Mouse (Mus musculus) urinary bladder, postnatal 25 days (tissue): ENCODE measurements around the gene Synrg.

ENCODE experiments used
- DNase-seq: peaks from one replicate; pipeline ENCODE4 v3.0.0; 2022; ENCODE audit warnings: low spot score

Synrg gene

DNA sequence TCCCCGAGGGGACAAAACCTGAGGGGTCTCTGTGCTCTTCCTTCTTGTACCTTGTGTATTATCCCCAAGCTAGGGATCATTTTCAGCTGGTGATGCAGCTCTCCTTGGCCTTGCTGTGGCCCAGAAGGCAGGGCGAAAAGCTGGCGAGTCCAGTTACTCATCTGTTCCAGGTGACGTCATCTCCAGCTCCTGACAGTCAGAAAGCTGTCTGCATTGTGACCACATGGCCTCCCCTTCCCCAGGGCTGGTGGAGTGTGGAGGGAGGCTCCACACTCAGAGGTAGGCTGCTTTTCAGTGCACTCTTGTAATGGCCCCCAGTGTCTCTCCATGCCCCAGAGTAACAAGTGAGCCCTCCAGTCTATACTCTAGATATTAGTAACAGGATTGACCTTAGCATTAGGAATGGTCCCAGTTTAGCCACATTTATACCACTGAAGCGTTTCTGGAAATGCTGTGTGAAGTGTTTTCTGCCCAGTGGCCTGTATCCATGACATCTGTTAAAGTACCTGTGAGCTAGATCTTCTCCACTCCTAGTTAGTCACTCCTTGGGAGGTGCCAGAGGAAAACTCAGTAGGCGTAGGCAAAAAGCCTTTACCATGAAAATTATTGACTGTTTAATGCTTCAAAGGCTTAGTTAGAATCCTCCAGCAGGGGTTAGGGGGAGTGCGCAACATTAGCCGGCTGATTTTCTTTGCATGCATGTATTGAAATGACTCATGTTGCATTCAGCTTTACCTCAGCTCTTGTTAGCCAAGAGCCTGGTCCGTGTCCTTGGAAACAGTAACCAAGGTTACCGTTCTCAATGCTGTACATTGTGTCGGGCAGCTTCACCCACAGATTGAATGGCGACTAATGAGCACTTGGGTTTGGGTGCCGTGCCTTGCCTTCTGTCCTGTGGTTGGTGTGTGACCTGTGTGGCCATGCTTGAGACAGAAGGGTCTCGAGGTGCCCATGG is 78.9 kb downstream of the Synrg start:
- no peak for DNase-seq

DNA sequence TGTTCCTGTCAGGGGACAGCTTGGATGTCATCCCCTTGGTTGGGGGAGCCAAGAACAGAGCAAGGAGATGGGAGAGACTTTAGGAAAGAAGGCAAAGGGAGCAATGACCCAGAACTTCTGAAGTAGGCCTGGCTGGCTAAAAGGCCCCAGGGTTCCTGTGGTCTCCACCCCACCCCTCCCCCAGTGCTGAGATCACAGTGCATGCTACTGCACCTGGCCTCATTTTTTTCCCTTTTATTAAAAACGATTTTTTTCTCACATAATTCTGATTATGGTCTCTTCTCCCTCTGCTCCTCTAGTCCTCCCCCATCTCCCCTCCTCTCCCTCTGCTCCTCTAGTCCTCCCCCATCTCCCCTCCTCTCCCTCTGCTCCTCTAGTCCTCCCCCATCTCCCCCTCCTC is 80.8 kb downstream of the Synrg start:
- DNase-seq, result no peak

DNA sequence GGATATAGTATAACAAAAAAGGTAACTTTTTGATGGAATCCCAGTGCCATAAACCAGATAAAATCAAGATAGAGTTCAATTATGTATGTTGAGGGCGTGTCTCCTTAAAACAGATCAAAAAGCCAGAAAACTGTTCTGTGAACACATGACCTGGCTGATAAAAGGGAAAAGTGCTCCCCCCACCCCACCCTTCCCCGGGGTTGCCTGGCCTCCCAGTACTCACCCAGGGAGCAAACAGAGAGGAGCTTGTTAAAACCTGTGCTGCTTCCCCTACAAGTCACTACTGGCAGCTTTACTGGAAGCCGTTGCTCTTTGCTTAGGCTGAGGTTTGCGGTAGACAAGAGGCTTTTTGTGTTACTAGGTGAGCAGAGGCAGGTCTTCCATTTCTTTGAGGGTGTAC is 83.0 kb downstream of the Synrg start:
- DNase-seq, result no peak

DNA sequence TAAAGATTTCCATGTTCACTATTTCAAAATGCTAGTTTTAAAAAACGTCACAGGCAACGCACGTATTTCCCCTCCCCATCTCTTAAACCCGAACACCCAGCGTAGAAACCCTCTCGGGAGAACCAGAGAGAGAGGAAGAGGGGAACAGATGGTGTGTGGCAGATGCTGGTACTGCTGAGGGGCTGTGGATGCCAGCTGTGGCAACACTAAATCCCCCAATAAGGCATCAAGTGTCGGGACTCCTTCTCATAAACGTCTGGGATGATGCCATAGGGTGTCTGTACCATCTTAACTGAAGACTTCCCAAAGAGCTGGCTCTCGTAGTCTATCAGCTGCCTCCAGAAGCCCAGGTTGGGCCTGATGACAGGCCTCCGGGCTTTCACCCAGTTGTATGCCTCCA is 84.2 kb downstream of the Synrg start:
- DNase-seq, result no peak

DNA sequence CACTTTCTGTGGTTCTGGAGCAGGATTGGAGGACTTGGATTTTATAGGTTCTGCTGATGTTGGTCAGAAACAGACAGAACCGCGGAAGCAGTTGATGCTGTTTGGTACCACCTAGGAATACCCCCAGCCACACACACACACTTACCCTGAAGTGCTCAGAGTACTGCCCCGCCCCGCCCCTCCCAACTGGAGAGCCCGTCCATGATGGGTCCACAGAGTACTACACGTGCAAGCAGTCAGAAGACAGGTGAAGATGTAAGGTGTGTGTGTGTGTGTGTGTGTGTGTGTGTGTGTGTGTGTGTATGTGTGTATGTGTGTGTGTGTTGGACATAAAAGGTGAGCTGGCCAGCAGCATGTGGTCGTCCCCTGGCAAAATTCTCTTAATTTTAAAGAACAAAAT is 88.8 kb downstream of the Synrg start:
- DNase-seq, result no peak

DNA sequence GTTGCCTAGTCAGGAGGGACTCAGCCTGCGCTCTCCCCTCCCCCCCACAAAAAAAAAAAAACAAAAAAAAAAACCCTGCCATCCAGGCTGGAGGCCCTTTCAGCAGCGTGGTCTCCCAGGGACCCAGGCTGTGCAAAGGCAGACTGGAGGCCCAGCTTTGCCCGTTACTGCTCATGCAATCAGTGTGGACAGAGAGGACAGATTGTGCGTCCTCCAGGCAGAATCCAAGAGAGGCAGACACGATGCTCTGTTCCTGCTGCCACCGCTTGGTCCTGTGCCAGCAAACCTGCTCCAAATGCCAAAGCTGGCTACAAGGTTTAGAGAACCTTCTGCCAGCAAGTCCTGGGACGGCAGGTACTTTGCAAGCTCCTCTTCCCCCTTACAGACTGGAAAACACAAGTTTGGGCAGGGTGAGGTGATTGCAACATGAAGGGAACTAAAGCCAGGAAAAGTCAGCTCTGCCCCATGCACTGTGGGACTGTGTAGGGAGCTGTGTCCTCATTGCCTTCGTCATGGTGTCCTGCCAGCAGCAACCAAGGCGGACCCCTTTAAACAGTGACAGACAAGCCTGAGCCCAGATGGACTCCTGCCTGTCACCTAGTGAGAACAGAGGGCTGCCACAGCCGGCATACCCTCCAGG is 89.4 kb downstream of the Synrg start:
- no peak for DNase-seq

DNA sequence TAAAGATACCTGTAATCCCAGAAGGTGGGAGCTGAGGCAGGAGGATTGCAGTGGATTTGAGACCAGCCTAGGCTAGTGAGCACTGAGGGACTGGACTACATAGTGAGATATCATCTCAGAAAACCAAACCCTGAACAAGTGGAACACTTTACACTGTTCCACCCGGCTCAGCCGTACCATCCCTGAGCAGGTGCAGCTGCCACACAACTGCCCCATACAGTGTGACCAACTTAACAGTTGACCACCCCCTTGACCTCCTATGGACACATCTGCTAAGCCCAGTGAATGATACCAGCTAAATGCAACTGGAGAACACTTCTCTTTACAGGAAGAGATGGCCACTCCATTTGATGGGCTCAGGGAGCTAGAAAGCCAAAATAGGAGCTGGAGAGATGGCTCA is 93.2 kb downstream of the Synrg start:
- no peak for DNase-seq

DNA sequence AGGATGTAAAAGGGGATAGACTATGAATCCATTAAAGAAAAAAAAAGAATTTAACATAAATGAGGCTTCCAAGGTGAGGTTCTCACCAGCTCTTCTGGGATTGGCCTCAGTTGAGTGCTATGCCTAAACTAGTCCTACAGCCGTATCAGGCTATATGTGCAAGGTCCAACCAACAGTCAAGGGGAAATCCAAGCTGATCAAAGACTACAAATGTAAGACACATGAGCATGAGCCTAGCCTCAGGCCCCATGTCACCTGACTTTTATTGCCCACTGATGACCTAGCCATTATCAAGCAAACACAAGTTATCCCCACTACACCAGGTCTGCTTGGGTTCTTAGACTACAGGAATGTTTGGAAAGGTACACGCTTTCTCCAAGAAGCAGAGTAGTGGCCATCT is 95.6 kb downstream of the Synrg start:
- no peak for DNase-seq

DNA sequence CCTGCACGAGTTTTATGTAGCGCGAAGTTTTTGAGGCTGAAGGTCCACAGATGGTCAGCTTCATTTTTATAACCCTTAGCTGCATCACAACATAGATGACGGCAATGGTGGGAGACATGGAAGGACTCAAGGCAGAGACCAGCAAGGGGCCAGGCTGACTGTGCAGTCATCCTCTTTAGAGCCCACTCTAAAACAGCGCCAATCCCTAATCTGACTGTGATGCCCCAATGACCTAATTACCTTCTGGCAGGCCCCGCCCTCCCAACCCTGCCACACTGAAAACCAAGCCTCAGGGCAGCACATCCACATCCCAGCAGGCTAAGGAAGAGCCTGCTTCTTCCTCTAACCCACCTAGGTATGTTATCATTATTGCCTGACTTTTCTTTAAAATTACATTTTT is 96.4 kb downstream of the Synrg start:
- no peak for DNase-seq

DNA sequence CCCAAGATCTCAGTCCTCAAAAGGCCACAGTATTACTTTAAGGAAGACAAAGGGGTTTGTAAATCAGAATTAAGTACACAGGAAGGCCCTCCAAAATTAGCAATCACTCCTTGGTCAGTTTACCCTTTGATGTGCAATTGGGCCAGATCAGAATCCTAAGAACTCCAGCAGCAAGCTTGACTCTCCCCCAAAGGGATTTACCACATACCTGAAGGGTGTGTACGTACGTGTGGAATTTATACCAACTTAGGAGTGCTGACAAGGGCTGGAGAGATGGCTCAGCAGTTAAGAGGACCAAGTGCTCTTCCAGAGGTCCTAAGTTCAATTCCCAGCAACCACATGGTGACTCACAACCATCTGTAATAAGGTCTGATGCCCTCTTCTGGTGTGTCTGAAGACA is 97.7 kb downstream of the Synrg start:
- DNase-seq, result no peak

DNA sequence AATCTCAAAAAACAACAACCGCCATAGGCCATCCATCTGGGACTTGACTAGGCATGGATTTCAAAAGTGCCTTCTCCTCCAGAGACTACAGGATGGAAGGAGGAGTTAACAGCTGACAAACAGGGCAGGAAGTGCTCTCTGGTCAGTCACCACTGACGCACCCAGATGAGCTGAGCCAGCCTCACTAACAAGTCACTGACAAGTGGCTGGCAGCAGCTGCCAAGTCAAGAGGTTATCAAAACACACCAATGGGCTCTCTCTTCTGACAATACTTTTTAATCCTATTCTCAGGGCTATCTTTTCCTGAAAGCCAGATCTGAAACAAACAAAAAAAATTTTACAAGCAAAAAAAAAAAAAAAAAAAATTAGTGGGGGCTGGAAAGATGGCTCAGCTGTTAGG is 98.6 kb downstream of the Synrg start:
- DNase-seq, result no peak

DNA sequence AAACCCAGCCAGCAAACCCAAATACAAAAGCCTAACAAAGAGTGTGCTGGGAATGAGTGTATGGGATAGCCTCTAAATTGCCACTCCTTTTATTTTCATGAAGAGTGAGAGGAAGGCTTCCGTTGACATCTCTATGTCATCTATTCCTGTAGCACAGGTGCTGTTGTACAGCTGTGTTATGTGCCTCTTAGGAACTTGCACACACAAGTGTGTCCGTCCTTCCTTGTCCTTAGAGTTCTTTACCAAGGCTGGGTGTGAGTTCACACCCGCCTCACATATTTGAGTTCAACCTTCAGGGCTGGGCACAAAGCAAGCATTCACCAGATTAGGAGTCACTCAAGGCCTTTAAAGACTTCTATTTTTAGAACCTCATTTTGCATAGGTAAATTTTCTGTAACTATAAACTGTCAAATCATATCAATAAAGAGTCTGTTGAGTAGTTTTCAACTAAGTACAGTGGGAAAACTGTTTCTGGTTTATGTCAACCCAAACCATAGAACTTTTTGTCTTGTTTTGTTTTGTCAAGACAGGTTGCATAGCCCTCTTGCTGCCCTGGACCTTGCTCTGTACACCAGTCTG is 99.5 kb downstream of the Synrg start:
- no peak for DNase-seq

DNA sequence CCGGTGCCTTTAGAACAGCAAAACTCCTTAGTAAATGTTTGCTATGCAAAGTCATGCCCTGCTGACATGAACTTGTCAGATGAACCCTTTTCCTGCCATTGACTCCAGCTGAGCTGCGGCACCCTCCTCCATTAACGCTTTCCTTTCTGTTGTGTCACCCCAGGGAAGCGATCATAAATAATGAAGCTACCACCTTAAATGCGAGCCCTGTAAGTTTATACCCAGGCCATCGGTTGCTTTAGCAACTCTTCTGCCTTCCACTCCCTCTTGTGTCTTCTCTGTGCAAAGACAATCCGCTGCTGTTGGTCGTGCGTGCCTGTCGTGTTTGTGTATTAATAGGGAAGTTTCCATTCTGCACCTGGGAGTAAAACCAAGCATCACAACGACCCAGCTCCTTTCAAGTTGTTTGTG is 101.8 kb downstream of the Synrg start:
- no peak for DNase-seq

DNA sequence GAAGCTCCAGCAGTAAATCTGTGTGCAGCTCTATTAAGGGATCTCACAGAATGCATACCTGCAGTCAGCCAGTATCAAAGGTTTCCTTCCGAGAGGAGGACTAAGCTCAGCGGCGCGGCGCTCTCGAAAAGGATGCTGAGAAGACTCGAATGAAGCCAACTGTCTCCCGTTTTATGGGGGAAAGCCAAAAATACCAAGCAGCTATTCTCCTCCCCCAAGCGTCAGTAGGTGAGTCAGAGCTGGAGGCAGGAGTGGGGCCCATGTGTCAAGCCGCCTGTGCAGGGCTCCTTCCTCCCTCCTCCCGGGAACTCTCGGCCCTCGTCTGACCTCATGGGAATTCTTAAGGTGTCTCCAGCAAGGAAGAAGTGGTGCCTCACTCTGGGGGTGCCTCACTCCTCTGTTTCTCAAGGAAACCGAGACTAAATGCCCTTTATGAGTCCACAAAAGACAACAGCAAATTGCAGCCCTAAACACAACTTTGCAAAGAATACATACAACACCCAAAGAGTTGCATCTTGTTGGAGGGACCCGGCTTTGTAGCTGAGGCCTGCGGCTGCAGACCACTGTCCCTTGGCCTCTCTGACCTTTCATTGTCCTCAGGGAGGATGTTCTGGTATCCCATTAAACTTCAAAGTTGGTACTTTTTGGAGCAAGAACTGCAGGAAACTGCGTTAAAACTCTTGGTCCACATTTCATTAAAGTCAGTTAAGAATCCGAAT is 102.9 kb downstream of the Synrg start:
- DNase-seq, result peak; percentile 46

DNA sequence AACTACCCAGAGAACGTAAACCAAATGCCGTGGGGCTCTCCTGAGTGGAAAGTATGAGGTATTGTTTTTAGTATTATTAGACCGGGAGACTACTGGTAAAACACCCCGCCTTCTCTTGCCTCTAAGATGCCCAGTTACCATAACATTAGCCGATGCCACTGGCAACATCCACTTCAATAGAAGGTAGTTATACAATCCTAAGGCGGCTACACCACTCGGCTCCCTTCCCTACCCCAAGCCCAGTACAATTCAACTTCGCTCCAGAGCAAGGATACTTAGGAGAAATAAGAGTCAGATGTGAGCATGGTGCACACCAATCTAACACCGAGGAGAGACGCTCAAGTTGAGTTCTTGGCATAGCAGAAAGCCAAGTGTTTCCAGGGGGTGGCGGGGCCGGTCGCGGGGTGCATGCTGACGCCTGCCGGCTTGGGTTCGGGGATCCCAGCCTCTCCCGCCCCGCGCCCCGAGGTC is 103.5 kb downstream of the Synrg start:
- DNase-seq, result no peak

DNA sequence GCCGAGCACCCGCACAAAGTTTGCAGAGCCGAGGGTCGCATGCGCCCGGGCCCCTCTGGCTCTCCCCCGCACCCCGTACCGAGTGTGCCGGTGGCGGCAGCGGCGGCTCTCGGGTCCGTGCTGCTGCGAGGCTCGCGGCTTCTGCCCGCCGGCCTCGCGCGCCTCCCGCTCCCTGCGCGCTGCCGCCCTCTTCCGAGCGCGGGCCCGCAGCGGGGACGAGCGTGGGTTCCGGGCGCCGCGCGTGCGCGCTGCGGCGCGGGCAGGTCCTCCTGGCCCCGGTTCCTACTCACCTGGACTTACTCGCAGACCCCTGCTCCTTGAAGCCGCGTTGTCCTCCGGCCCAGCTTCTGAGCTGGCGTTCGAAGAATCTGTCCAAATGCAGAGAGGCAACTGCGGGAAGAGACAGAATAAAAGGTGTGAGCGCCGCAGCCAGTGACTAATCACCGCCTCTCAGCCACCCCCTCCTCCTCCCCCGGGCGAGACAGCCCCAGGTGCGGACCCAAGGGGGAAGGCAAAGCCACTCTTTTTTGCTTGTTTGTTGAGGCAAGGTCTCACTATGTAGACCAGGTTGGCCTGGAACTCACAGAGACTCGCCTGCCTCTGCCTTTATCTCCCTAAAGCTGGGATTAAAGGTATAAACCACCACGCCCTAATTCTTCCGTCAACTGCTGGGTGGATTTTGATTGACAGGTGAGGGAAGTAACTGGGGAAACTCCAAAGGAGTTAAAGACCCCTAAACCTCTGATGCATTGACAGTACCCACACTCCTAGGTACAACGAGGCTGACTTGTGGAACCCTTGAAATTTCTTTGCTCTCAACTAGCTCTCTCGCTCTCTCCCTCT is 104.2 kb downstream of the Synrg start:
- peak; percentile 68 for DNase-seq

DNA sequence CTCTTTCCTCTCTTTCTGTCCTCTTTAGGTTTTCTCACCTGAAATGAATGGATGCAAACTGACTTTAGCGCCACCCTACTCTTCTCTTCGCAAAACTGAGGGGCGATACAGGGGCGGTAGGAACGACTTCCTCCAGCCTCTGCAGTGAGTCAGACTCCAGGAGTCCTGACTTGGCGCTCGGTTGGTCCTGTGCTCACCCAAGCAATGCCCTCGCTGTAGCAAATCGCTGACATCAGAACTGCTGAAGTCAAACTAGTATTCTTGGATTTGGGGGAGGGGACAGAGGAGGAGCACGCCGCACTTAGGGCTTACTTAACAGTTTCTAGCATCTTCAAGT is 104.8 kb downstream of the Synrg start, which contains the start of gene Dusp14:
Dusp14 (minus strand) TSS at position 228 of the 337 bp plus-strand sequence.
- DNase-seq, result no peak

DNA sequence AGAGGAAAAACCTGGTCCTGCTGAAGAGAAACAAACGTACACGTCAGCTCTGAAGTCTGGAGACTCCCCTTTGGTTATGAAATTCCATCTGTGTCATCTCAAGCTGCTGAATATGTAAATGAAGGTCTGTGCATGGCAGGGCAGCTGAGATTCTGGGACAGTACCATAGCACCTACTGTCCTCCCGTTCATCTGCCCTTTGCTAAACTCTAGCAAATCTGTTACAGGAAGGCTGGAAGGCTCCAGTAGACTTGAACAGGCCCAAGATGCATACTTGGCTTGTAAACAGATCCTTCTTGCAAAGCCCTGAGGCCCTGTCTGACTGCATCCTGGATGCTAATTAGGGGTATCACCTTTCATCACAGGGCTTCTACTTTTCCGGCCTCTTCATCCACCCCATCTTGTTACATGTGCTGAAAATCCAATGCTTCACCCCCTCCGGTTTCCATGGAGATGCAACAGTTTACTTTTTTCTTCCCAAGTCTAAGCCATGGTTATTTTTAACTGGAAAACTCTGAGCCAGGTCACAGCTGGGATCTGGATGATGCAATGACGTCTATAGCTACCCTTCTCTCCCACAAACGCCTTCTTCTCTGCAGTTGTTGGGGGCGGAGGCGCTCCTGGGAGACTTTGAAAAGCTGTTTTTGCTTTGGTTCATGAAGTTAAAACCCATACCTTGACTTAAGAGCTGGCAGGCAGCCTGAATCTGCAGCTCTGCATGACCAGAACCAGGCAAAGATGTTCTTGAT is 108.8 kb downstream of the Synrg start:
- no peak for DNase-seq

DNA sequence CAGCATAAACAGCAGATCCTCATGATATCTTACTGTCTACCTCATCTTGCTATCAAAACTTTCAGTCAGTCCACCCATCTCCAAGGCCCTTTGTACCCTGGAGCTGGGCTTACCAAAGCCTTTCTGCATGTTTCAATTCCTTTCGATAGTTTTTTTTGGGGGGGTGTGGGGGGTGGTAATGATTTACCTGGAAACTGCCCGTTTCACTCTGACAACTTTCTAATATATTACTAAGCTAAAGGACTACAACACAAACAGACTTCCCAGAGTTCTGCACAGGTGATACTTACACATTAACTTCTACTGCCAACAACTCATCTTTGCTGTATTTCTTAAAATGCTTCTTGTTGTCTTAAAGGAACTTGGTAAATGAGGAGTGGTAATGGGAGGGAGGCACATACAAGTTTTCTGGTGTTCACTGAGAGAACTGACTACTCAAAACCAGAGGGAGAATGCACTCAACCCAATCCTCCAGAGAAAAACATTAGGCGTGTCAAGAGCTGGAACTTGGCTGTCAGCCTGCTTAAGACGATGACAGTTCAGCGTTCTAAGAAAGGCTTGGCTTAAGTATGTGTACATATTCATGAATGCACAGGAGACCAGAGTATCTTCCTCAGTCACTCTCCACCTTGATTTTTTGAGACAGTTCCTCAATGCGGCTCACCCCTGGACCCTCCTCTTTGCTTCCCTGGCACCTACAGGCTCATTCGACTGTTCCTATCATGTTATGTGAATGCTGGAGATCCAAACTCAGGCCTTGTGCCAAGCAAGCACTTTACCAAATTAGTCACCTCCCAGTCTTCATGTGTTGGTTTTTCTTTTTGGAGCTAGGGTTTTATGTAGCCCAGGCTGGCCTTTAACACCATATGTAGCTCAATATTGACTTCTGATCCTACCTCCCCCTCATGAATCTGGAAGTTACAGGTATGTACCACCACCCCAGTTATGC is 109.9 kb downstream of the Synrg start:
- no peak for DNase-seq

DNA sequence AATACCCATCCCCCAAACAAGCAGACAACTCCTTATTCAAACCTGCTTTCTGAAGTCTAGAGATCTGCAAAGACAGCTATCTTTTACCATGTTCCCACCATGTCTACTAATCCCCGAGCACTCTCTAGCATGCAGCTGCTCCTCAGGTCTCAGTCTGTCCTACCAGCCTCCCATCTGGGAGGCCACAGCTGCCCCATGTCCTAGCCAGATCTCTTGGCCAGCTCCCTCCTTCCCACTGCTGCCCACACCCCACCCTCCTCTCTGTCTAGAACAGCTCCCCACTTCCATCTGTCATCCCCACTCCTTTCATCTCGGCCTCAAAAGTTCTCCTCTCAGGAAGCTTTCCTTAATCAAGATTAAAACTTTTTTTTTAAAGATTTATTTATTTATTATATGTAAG is 112.8 kb downstream of the Synrg start:
- no peak for DNase-seq
